Mouse (Mus musculus): Measurements from ENCODE around the gene Smap2. TPM values are rescaled to one million over a fixed set of nuclear protein-coding genes. Genes with fewer than 3 reads are reported as not detected.

Gene Smap2
- polyA plus RNA-seq, 1 experiment: 139 TPM

- H3K27ac ChIP-seq (ENCODE audit: insufficient read depth, low read depth, low read length): peak overlapping the region; percentile 55
- H3K4me1 ChIP-seq (ENCODE audit: control insufficient read depth, insufficient read depth, low read length): peaks cover 44% of the 10 kb centered on the region
- H3K4me3 ChIP-seq (ENCODE audit: insufficient read depth, low read length): no peak overlapping the region
- TF ChIP-seq CTCF (IDR thresholded peaks at IDR 0.05; ENCODE audit: low read depth, low read length): no peak
- TF ChIP-seq POLR2A (IDR thresholded peaks at IDR 0.05; ENCODE audit: borderline replicate concordance, low read depth, low read length): no peak
These were observed 24.8 kb downstream of the Smap2 start for GRCm38 (mm10) chr4:120992284-120992683.

GRCm38 (mm10) chr4:120987319-120987718 lies 29.7 kb downstream of the Smap2 start:
- no peak overlapping the region for H3K4me3 ChIP-seq (ENCODE audit: insufficient read depth, low read length)
- peaks cover 13% of the 10 kb centered on the region for H3K4me1 ChIP-seq (ENCODE audit: control insufficient read depth, insufficient read depth, low read length)
- H3K27ac ChIP-seq (ENCODE audit: insufficient read depth, low read depth, low read length): no peak overlapping the region
- TF ChIP-seq CTCF (IDR thresholded peaks at IDR 0.05; ENCODE audit: low read depth, low read length): no peak
- no peak for TF ChIP-seq POLR2A (IDR thresholded peaks at IDR 0.05; ENCODE audit: borderline replicate concordance, low read depth, low read length)

GRCm38 (mm10) chr4:120986446-120986845 lies 30.6 kb downstream of the Smap2 start:
- TF ChIP-seq POLR2A (IDR thresholded peaks at IDR 0.05; ENCODE audit: borderline replicate concordance, low read depth, low read length): no peak
- TF ChIP-seq CTCF (IDR thresholded peaks at IDR 0.05; ENCODE audit: low read depth, low read length): 0 out of 2 replicates have a peak, but pooled peaks have one; percentile 26
- H3K4me1 ChIP-seq (ENCODE audit: control insufficient read depth, insufficient read depth, low read length): peaks cover 5% of the 10 kb centered on the region
- H3K27ac ChIP-seq (ENCODE audit: insufficient read depth, low read depth, low read length): no peak overlapping the region
- no peak overlapping the region for H3K4me3 ChIP-seq (ENCODE audit: insufficient read depth, low read length)

- TF ChIP-seq CTCF (IDR thresholded peaks at IDR 0.05; ENCODE audit: low read depth, low read length) (no peak), POLR2A (IDR thresholded peaks at IDR 0.05; ENCODE audit: borderline replicate concordance, low read depth, low read length) (no peak)
- Histone ChIP-seq H3K4me1 (ENCODE audit: control insufficient read depth, insufficient read depth, low read length) (peaks cover 24% of the 10 kb centered on the region), H3K27ac (ENCODE audit: insufficient read depth, low read depth, low read length) (peak overlapping the region; percentile 28), H3K4me3 (ENCODE audit: insufficient read depth, low read length) (no peak overlapping the region)
These were observed 38.8 kb downstream of the Smap2 start for GRCm38 (mm10) chr4:120978221-120978620.

- Histone ChIP-seq H3K4me1 (ENCODE audit: control insufficient read depth, insufficient read depth, low read length) (peaks cover 24% of the 10 kb centered on the region), H3K27ac (ENCODE audit: insufficient read depth, low read depth, low read length) (no peak overlapping the region), H3K4me3 (ENCODE audit: insufficient read depth, low read length) (no peak overlapping the region)
- TF ChIP-seq POLR2A (IDR thresholded peaks at IDR 0.05; ENCODE audit: borderline replicate concordance, low read depth, low read length) (no peak), CTCF (IDR thresholded peaks at IDR 0.05; ENCODE audit: low read depth, low read length) (no peak)
These were observed 41.7 kb downstream of the Smap2 start for GRCm38 (mm10) chr4:120975428-120975734.

GRCm38 (mm10) chr4:120974711-120975427 lies 42.2 kb downstream of the Smap2 start:
- TF ChIP-seq POLR2A (IDR thresholded peaks at IDR 0.05; ENCODE audit: borderline replicate concordance, low read depth, low read length) (no peak), CTCF (IDR thresholded peaks at IDR 0.05; ENCODE audit: low read depth, low read length) (no peak)
- Histone ChIP-seq H3K27ac (ENCODE audit: insufficient read depth, low read depth, low read length) (no peak overlapping the region), H3K4me1 (ENCODE audit: control insufficient read depth, insufficient read depth, low read length) (peaks cover 24% of the 10 kb centered on the region), H3K4me3 (ENCODE audit: insufficient read depth, low read length) (no peak overlapping the region)

GRCm38 (mm10) chr4:120971842-120972241 lies 45.2 kb downstream of the Smap2 start:
- Histone ChIP-seq H3K4me1 (ENCODE audit: control insufficient read depth, insufficient read depth, low read length) (peaks cover 10% of the 10 kb centered on the region), H3K4me3 (ENCODE audit: insufficient read depth, low read length) (no peak overlapping the region), H3K27ac (ENCODE audit: insufficient read depth, low read depth, low read length) (no peak overlapping the region)
- TF ChIP-seq CTCF (IDR thresholded peaks at IDR 0.05; ENCODE audit: low read depth, low read length): no peak
- no peak for TF ChIP-seq POLR2A (IDR thresholded peaks at IDR 0.05; ENCODE audit: borderline replicate concordance, low read depth, low read length)

- H3K4me3 ChIP-seq (ENCODE audit: insufficient read depth, low read length): no peak overlapping the region
- TF ChIP-seq CTCF (IDR thresholded peaks at IDR 0.05; ENCODE audit: low read depth, low read length) (peak; percentile 67), POLR2A (IDR thresholded peaks at IDR 0.05; ENCODE audit: borderline replicate concordance, low read depth, low read length) (no peak)
- H3K27ac ChIP-seq (ENCODE audit: insufficient read depth, low read depth, low read length): no peak overlapping the region
- H3K4me1 ChIP-seq (ENCODE audit: control insufficient read depth, insufficient read depth, low read length): peaks cover 5% of the 10 kb centered on the region; the same call in 1 of the 2 replicates
These were observed 47.5 kb downstream of the Smap2 start for GRCm38 (mm10) chr4:120969382-120970146.

- TF ChIP-seq POLR2A (IDR thresholded peaks at IDR 0.05; ENCODE audit: borderline replicate concordance, low read depth, low read length): no peak
- TF ChIP-seq CTCF (IDR thresholded peaks at IDR 0.05; ENCODE audit: low read depth, low read length): no peak
- Histone ChIP-seq H3K27ac (ENCODE audit: insufficient read depth, low read depth, low read length) (no peak overlapping the region), H3K4me3 (ENCODE audit: insufficient read depth, low read length) (no peak overlapping the region), H3K4me1 (ENCODE audit: control insufficient read depth, insufficient read depth, low read length) (peaks cover 5% of the 10 kb centered on the region; the same call in 1 of the 2 replicates)
These were observed 48.6 kb downstream of the Smap2 start for GRCm38 (mm10) chr4:120968486-120968885.

GRCm38 (mm10) chr4:120955586-120955985 lies 61.5 kb downstream of the Smap2 start:
- TF ChIP-seq CTCF (IDR thresholded peaks at IDR 0.05; ENCODE audit: low read depth, low read length) (no peak), POLR2A (IDR thresholded peaks at IDR 0.05; ENCODE audit: borderline replicate concordance, low read depth, low read length) (no peak)
- Histone ChIP-seq H3K27ac (ENCODE audit: insufficient read depth, low read depth, low read length) (no peak overlapping the region), H3K4me3 (ENCODE audit: insufficient read depth, low read length) (no peak overlapping the region), H3K4me1 (ENCODE audit: control insufficient read depth, insufficient read depth, low read length) (peaks cover 37% of the 10 kb centered on the region)
